Mouse (Mus musculus): ENCODE data around the gene Mfrp.

Gene Mfrp

DNA sequence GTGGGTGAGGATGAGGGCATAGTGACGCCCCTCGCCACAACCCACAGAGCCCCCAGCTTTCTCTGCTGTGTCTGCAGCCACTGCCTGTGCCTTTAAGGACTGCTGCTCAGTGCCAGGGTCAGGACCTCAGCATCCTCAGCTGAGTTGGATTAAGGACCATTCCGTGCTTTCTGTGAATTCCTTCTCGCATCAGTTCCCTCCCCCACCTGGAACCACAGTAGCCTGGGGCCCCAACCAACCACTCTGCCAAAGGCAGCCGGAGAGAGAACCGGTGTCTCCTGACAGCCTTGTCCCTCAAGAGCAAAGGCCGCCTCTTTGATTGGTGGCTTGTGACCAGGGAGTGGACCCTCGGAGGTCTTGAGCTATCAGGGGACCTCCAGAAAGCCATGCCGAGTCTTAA lies at the start of gene Mfrp:
Mfrp (plus strand) TSS at position 240 of the 400 bp plus-strand sequence.
- Histone ChIP-seq H3K9me3 (ENCODE audit: low read length) (no peaks in the 10 kb centered on the region), H3K4me1 (replicated peaks; ENCODE audit: low read depth, low read length) (peaks cover 37% of the 10 kb centered on the region), H3K36me3 (ENCODE audit: insufficient read depth, low read length) (peaks cover 23% of the 10 kb centered on the region), H3K4me3 (replicated peaks; ENCODE audit: low read length) (no peak within 1 kb of the TSS; the same call in 1 of the 2 replicates), H3K27me3 (ENCODE audit: insufficient read depth, low read length) (no peaks in the 10 kb centered on the region)
- TF ChIP-seq NANOG (IDR thresholded peaks at IDR 0.05; ENCODE audit: borderline replicate concordance, low read length), result no peak
- TF ChIP-seq CTCF (conservative IDR thresholded peaks at IDR 0.05; ENCODE audit: low read length), result no peak
- no peak for TF ChIP-seq POU5F1 (IDR thresholded peaks at IDR 0.05; ENCODE audit: borderline replicate concordance, low read length)

- TF ChIP-seq NANOG (IDR thresholded peaks at IDR 0.05; ENCODE audit: borderline replicate concordance, low read length) (no peak), CTCF (conservative IDR thresholded peaks at IDR 0.05; ENCODE audit: low read length) (no peak), POU5F1 (IDR thresholded peaks at IDR 0.05; ENCODE audit: borderline replicate concordance, low read length) (no peak)
- Histone ChIP-seq H3K4me1 (replicated peaks; ENCODE audit: low read depth, low read length) (peaks cover 32% of the 10 kb centered on the region), H3K36me3 (ENCODE audit: insufficient read depth, low read length) (no peaks in the 10 kb centered on the region), H3K27me3 (ENCODE audit: insufficient read depth, low read length) (peaks cover 17% of the 10 kb centered on the region), H3K9me3 (ENCODE audit: low read length) (no peaks in the 10 kb centered on the region), H3K4me3 (replicated peaks; ENCODE audit: low read length) (no peak overlapping the region)
These were observed 48.7 kb upstream of the Mfrp start for GRCm38 (mm10) chr9:44052855-44053254.

- Histone ChIP-seq H3K4me3 (replicated peaks; ENCODE audit: low read length) (no peak overlapping the region), H3K36me3 (ENCODE audit: insufficient read depth, low read length) (no peaks in the 10 kb centered on the region), H3K9me3 (ENCODE audit: low read length) (no peaks in the 10 kb centered on the region), H3K4me1 (replicated peaks; ENCODE audit: low read depth, low read length) (peaks cover 24% of the 10 kb centered on the region), H3K27me3 (ENCODE audit: insufficient read depth, low read length) (peaks cover 8% of the 10 kb centered on the region; the same call in 1 of the 2 replicates)
- no peak for TF ChIP-seq NANOG (IDR thresholded peaks at IDR 0.05; ENCODE audit: borderline replicate concordance, low read length)
- no peak for TF ChIP-seq POU5F1 (IDR thresholded peaks at IDR 0.05; ENCODE audit: borderline replicate concordance, low read length)
- TF ChIP-seq CTCF (conservative IDR thresholded peaks at IDR 0.05; ENCODE audit: low read length), result no peak
These were observed 47.6 kb upstream of the Mfrp start for GRCm38 (mm10) chr9:44053936-44054335.

DNA sequence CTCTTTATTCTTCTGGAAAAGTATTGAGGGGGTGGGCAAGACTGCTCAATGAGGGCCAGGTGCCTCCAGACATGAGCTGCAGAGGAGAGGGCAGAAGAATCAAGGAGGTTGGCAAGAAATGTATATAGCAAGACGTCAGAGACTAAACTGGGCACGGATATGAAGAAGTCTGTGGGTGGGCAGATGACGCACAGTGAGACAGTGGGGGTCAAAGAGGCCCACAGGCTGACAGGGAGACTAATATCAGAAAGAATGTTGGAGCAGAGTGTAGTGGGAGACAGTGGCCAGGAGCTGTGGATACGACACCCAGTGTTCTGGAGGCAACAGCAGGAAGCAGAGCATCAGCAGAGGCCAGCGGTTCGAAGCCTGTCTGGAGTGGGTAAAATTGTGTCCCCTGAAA lies 42.9 kb upstream of the Mfrp start:
- Histone ChIP-seq H3K9me3 (ENCODE audit: low read length) (no peaks in the 10 kb centered on the region), H3K36me3 (ENCODE audit: insufficient read depth, low read length) (no peaks in the 10 kb centered on the region), H3K4me1 (replicated peaks; ENCODE audit: low read depth, low read length) (peaks cover 24% of the 10 kb centered on the region), H3K4me3 (replicated peaks; ENCODE audit: low read length) (no peak overlapping the region), H3K27me3 (ENCODE audit: insufficient read depth, low read length) (peaks cover 7% of the 10 kb centered on the region; the same call in 1 of the 2 replicates)
- TF ChIP-seq CTCF (conservative IDR thresholded peaks at IDR 0.05; ENCODE audit: low read length), result no peak
- no peak for TF ChIP-seq POU5F1 (IDR thresholded peaks at IDR 0.05; ENCODE audit: borderline replicate concordance, low read length)

- TF ChIP-seq POU5F1 (IDR thresholded peaks at IDR 0.05; ENCODE audit: borderline replicate concordance, low read length) (no peak), CTCF (conservative IDR thresholded peaks at IDR 0.05; ENCODE audit: low read length) (peak; percentile 32)
- Histone ChIP-seq H3K27me3 (ENCODE audit: insufficient read depth, low read length) (peaks cover 19% of the 10 kb centered on the region), H3K4me1 (replicated peaks; ENCODE audit: low read depth, low read length) (peaks cover 18% of the 10 kb centered on the region), H3K36me3 (ENCODE audit: insufficient read depth, low read length) (no peaks in the 10 kb centered on the region), H3K4me3 (replicated peaks; ENCODE audit: low read length) (no peak overlapping the region), H3K9me3 (ENCODE audit: low read length) (no peaks in the 10 kb centered on the region)
These were observed 36.4 kb upstream of the Mfrp start for GRCm38 (mm10) chr9:44065177-44065576.

DNA sequence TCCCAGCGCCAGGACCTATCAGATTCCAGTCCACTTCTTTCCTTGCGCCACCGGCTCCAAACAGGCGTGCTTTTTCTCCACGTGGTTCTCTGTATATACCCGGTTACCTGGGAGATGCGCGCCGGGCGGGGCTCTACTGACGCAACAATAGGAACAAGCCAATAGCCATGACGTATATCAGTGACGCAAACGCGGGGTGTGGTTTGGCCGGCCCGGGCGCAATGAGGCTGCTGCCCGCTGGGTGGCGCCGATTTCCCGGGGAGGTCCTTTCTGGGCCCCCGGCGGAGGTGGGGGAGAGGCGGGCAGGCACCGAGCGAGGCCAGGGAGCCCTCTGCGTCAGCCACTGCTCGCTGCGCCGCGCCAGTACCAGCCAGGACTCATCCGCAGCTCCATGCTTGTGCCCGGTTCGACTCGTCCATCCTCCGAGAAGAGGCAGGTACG lies 34.7 kb upstream of the Mfrp start, which contains the start of gene Usp2:
Usp2 (plus strand) TSS at position 237 of the 441 bp plus-strand sequence.
- Histone ChIP-seq H3K4me1 (replicated peaks; ENCODE audit: low read depth, low read length) (peaks cover 32% of the 10 kb centered on the region), H3K4me3 (replicated peaks; ENCODE audit: low read length) (peak within 1 kb of the TSS; percentile 82), H3K9me3 (ENCODE audit: low read length) (no peaks in the 10 kb centered on the region), H3K36me3 (ENCODE audit: insufficient read depth, low read length) (no peaks in the 10 kb centered on the region), H3K27me3 (ENCODE audit: insufficient read depth, low read length) (peaks cover 27% of the 10 kb centered on the region)
- peak; percentile 43 for TF ChIP-seq CTCF (conservative IDR thresholded peaks at IDR 0.05; ENCODE audit: low read length)
- no peak for TF ChIP-seq NANOG (IDR thresholded peaks at IDR 0.05; ENCODE audit: borderline replicate concordance, low read length)
- no peak for TF ChIP-seq POU5F1 (IDR thresholded peaks at IDR 0.05; ENCODE audit: borderline replicate concordance, low read length)

DNA sequence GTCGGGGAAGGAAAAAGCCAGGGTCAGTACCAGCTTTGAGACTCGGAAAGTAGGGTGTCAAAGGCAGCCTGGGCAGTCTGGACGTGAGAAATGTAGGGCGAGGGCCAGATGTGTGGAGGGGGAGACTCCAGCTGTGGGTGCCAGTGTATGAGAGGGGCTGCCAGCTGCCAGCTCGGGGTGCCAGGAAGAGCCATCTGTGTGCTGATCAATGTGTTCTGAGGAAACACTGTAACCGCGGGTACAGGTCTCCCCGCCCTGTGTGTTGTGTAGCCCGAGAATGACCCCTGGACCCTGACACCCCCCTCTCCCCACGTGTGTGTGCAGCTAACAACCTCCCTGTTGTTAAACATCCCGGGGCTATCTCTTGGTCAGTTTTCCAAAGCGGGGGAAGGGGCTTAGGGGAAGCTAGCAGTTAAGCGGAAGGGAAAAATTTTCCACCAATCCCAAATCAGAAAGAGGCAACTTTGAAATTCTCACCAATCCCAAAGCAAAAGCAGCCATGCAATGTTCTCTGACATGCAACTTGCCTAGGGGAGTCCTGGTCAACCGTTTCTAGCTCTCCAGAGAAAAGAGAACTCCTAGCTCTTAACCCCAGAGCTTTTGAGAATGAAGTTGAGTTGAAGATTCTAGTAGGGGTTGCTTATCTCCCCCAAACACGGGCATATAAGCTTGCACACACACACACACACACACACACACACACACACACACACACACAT lies 34.1 kb upstream of the Mfrp start:
- TF ChIP-seq POU5F1 (IDR thresholded peaks at IDR 0.05; ENCODE audit: borderline replicate concordance, low read length) (no peak), NANOG (IDR thresholded peaks at IDR 0.05; ENCODE audit: borderline replicate concordance, low read length) (no peak), CTCF (conservative IDR thresholded peaks at IDR 0.05; ENCODE audit: low read length) (no peak)
- H3K4me1 ChIP-seq (replicated peaks; ENCODE audit: low read depth, low read length), result peaks cover 38% of the 10 kb centered on the region
- H3K27me3 ChIP-seq (ENCODE audit: insufficient read depth, low read length), result peaks cover 26% of the 10 kb centered on the region

GRCm38 (mm10) chr9:44067960-44068330 lies 33.6 kb upstream of the Mfrp start:
- H3K27me3 ChIP-seq (ENCODE audit: insufficient read depth, low read length), result peaks cover 24% of the 10 kb centered on the region
- no peaks in the 10 kb centered on the region for H3K9me3 ChIP-seq (ENCODE audit: low read length)
- H3K4me3 ChIP-seq (replicated peaks; ENCODE audit: low read length), result peak overlapping the region; percentile 82; the same call in 1 of the 2 replicates
- H3K36me3 ChIP-seq (ENCODE audit: insufficient read depth, low read length), result no peaks in the 10 kb centered on the region
- H3K4me1 ChIP-seq (replicated peaks; ENCODE audit: low read depth, low read length), result peaks cover 44% of the 10 kb centered on the region
- no peak for TF ChIP-seq NANOG (IDR thresholded peaks at IDR 0.05; ENCODE audit: borderline replicate concordance, low read length)
- no peak for TF ChIP-seq POU5F1 (IDR thresholded peaks at IDR 0.05; ENCODE audit: borderline replicate concordance, low read length)
- no peak for TF ChIP-seq CTCF (conservative IDR thresholded peaks at IDR 0.05; ENCODE audit: low read length)

More for the DNA sequence above, 34.1 kb upstream of the Mfrp start:
- Histone ChIP-seq H3K4me3 (replicated peaks; ENCODE audit: low read length) (peak overlapping the region; percentile 82), H3K9me3 (ENCODE audit: low read length) (no peaks in the 10 kb centered on the region), H3K36me3 (ENCODE audit: insufficient read depth, low read length) (no peaks in the 10 kb centered on the region)
